Mouse (Mus musculus) frontal cortex, adult (tissue): ENCODE data around the gene Ifrd2.
"Not testable (repeated sequence)": the region's sequence is repeated elsewhere in the genome, so short reads cannot be mapped to it uniquely, and the experiment has no call there.

Source experiments
- ATAC-seq: cut with Nextera tagmentation; 2 replicates; pipeline ENCODE4 v1.9.2; 2017; ENCODE audit warnings: mild to moderate bottlenecking, moderate library complexity, mixed read lengths; ENCODE audit not compliant: low TSS enrichment

Gene Ifrd2

DNA sequence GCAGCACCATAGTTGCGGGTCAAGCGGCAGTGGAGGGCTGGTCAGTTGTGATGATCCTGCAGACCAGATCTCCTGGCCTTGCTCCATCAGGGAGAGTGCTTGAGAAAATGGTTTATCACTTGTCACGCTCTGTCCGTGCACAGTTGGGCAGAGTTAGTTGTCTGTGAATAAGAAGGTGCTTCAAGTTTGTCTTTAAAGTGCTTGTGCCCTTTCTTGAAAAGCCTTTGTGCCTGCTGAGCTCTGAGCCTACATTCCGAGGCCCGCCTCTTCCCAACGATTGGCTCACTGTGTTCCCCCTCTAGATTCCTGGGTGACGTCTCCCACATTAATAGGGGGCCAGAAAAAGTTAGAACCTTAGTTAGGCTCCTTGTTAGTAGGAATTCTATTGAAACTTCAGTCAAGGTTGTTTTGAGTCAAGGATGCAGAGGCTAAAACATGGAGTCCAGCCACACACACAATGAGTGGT is 35.5 kb upstream of the Ifrd2 start:
- ATAC-seq = no peak

DNA sequence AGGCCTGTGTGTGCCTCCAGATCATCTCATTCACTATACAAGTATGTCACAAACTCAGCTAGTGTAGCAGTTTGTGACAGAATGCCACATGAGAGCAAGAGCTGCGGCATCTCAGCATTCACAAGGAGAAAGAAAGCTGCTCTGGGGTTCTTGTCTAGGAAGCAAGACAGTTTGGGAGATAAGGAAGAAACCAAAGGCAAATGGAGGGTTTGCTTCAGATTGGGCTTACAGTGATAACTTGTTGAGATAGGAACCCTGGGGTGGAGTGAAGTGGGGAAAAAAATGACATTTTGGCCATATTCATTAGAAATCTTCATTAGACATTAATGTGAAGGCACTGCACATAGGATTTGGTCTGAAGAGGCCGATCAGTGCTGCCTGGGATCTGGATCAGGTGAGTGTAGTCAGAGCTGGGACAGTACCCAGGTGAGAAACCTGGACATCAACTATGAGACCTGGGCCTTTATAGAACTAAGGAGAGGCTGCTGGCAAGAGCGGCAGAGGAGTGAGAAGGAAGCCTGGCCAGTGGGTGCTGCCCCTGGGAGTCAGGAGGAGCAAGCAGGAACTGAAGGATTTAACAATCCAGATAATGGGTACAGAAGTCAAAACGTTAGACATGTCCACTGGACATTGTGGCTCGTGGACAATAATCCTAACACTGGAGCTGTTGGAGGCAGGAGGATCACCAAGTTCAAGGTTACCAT is 34.6 kb upstream of the Ifrd2 start:
- ATAC-seq = no peak

DNA sequence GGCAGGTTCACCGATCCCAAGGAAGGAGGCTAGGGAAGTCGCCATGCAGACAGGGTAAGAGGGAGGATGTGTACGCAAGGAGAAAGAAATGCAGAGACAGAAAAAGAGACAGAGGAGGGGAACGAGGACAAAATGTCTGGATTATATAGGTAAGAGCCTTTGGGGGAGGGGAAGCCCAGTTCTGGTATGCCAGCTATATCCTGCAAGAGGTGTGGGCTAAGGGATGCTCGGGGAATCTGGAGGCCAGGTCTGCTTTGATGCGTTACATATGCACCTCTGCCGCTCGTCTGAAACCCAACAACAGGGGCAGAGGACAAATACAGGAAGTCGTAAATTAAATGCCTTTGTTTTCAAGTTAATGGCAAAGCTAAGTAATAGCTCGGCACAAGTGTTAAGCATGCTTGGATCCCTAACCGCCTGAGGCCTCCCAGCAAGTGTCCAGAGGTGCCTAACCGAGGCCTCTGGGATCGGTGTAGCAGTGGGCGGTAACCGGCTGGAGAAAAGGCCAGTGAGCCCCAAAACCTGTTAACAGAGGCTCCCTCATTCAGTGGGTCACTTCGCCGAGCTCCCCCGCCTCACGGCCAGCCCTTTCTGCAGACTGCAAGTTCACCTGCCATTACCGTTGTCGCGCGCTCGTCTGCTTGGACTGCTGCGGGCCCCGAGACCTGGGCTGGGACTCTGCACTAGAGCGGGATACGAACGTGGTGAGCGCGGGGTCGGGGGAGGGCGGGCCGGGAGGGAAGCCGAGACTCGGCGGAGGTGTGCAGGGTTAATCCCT is 33.7 kb upstream of the Ifrd2 start:
- ATAC-seq = peak; percentile 15; the same call in 1 of the 2 replicates

DNA sequence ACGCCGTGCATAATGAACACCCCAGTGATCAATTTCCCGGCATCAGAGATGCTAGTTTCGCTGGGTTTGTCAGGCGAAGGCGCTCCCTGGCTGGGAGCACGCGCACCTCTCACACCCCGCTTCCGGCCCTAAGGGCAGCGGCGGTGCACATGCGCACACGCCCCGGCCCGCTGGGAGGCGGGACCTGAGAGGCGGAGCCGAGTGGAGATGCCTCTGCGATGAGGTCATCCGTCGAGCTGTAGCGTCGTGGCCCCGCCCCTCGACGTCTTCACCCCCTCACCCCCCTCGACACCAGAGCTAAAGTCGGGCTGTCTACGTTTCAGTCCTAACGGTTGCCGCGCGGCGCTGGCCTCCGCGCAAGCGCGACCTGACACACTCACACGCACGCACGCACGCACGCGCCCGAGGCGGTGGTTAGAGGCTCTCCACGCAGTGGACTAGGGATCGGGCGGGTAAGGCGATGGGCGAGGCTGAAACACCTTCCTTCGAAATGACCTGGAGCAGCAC is 33.1 kb upstream of the Ifrd2 start:
- peak; percentile 85 for ATAC-seq

DNA sequence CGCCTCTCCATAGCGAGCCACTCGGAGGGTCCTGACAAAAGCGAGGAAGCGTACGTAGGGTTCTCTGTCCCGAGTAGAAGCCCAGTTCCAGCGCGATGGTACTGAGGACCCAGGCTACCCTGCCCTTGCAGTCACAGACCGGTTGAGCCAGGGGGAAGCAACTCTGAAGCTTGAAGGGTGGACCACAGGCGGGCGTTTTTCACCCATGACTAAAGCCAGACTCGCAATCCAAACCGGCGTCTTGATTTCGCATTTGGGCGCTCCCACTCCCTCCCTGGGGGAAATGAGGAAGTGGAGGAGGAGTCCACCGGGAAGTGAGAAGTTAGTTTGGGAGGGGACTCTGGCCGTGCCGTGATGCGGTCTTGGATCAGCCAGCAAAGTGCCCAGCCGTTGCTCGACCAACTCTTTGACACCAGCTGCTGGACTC is 32.4 kb upstream of the Ifrd2 start:
- ATAC-seq = no peak

DNA sequence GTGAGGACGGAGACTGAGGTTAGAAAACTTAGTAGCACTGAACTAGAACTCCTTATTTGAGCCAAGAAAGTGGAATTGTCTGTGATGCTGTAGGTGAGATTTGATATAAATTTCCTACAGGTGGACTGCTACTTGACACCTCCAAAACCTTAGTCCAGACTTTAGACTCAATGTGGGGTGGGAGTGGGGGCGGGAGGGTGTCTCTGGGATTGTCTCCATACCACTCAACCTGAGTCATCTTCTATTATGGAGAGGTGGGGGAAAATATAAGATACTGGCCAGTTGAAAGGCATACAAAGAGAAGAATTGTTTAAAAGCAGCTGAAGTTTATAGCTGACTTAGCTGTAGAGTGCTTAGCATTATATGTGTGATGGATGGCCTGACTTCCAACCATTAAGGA is 31.7 kb upstream of the Ifrd2 start:
- ATAC-seq = no peak

DNA sequence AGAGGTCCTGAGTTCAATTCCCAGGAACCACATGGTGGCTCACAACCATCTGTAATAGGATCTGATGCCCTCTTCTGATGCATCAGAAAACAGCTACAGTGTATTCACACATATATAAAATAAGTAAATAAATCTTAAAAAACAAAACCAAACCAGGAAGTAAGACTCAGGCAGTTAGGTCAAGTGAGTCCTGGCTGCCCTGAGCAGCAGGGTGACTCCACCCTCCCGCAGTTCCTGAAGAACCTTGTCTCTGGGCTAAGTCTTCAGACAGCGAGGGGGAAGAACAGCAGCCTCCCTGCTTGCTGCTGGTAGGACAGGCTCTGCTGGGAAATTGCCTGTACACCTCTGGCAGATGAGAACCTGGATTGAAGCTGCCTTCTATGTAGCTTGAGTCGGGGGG is 31.1 kb upstream of the Ifrd2 start:
- no peak for ATAC-seq

DNA sequence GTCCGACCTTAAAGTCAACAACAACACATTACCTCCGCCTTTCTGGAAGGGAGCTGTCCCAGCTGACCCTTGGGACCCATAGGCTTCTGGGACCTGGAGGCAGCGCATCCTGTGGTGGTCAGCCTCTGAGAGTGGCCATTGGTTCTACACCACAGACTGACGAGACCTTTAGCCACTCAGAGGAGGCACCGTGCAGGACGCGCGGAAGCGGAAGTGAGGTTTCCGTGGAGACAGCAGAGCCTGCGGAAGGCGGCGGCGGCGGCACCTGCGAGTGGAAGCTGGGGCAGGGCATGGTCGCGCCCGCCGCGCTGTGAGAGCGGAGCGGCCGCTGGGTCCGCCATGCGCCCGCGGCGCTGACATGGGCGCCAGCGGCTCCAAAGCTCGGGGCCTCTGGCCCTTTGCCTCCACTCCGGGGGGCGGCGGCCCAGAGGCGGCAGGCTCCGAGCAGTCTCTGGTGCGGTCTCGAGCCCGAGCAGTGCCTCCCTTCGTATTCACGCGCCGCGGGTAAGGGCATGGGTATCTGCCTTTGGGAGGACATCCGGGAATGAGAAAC is 24.3 kb upstream of the Ifrd2 start, which contains the start of gene Tusc2:
TSS of gene Tusc2 (plus strand) at position 227 of the 553 bp plus-strand sequence.
- peak; percentile 96 for ATAC-seq

DNA sequence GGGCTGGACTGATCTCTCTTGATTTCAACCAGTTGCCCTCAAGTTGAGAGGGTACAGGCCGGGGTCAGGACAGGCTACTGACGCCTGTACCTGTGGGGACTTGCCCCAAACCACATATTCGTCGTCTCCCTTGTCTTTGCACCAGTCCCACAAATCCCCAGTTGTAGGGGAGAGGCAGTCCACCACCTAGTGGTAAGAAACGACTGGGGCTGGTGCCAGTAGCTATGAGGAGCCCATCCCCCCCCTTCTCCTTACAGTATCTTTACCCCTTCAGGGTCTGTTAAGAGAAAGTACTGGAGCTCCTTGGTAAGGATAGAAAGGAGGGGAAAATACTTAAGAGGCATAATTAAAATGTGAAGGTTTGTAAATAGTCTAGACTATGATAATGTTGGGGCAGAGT is 21.9 kb upstream of the Ifrd2 start:
- ATAC-seq = not testable (repeated sequence)

DNA sequence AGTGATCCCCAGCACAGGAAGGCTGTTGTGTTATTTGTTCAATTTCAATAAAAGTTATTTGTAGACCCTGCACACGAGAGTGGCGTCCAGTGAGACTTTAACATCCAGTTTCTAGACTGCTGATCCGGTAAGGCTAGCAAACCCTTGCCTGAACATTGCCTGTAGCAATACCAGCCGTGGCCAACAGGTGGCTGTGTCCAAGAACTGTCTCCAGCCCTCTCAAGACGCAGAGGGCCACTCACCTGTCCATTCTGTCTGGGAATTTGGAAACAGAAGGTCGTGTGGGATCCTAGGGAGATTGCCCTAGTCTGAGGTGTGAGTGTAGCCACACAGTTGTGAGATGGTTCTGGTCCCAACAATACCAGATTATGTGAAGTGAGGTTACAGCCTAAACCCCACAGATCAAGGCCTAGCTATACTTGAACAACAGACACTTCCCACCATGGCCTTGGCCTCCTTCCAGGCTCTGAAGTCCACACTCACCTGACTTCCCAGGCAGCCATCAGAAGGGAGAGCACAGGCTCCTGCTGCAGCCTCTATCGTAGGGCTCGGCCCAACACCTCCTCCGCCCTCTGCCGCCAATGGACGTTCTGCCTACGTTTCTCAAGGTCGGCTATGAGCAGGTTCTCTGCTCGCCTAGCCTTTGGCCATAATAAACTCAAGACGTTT is 21.3 kb upstream of the Ifrd2 start:
- no peak for ATAC-seq

DNA sequence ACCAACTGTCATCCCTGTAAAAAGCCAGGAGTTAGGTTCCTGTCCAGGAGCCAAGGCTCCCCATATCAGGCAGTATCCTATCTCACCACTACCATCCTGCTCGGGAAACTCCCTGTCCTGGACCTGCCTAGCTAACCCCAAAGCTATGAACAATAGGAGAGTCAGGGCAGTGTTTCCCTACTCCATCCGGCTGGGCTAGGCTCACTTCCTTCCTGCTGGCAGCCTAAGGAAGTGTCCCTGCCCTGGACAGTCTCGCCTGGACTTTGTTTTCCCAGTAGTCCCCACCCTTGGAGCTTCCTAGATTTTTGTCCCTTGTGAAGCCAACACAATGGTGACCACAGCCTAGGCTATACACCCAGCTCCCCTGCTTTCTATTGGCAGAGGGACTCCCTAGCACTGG is 20.6 kb upstream of the Ifrd2 start:
- ATAC-seq = no peak

DNA sequence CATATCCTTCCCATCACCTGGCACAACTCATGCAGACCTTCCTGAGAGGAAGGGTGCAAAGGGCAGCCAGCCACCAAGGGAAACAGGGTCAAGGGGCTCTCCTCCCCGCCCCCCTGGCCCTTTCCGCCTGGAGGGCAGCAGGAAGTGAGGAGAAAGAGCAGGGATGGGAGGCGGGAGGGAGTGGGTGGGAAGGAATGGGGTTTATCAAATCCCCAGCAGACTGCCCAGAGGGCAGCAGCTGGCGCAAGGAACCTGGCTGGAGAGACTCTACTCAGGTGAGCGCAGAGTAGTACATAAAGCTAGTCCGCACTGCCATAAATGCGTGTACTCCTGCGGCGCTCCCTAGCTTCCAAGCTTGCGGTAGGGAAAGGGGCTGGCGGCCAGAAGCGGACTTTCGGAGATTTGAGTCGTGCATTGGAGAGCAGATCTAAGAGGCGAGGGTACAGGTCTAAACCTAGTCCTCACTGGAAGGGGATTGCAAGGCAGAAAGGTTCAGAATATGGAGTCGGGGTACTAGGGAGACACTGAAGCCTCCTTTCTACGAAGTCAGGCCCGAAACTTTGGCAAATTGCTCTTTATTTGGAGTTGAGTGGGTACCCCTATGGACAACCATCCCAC is 19.6 kb upstream of the Ifrd2 start, which contains the start of gene Hyal2:
TSS of gene Hyal2 (plus strand) at position 244 of the 618 bp plus-strand sequence.
- no peak for ATAC-seq

DNA sequence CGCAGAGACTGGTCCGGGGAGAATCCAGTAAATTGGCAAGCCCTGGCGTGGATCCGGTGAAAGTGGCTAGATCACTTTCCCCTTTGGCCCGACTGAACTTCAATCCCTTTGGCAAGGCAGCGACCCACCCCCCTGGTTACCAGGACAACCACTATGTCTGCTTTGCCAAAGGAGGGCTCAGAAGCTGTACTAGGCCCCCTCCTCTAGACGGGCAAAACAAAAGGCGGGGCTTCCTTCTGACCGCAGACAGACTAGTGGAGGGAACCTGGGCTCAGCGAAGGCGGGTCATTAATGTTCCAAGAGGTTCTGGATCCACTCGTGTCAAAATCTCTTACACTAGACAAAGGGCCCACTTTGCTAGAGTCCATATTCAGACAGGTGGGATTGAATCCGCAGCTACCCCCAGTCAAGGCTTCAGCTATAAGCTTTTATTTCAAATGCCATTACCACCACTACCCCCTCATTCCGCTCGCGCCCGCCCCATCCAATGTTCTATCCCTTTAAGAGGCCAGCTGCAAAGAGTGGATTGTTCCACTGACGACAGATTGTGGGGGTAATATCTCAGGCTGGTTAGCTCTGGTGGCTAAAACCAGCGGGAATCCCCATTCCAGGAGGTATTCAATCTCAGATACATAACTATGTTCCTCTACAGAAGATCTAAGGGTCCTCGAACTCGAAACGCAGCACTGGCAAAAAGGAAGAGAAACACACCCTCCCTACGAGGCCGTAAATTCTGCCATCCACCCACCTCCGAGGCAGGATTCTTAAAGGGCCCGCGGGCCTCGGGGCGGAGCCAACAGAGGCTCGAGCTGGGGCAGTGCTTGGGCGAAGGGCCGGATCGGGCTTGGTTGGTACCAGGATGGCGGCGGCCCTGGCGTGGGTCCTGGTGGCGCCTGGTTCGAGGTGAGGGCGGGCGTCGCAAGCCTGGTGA is 18.8 kb upstream of the Ifrd2 start:
- peak; percentile 77 for ATAC-seq

DNA sequence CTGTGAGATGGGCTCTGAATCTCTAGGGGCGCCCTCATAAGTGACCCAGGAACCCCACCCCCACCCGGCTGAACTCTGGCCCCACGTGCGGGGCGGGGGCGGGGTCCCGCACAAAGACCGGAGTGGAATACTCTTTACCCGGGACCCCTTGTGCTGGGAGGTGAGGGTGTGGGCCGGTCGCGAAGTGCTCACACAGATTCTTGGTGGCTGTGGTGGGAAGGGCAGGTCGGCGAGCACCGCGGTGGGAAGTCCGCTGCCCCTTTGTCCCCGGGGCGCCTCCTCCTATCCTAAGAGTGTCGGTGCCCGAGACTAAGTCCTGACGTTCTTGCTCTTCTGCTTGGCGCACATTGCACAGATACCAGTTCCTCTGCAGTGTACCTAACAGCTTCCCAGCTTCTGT is 18.2 kb upstream of the Ifrd2 start:
- ATAC-seq = 0 out of 2 replicates have a peak, but pooled peaks have one; percentile 1

DNA sequence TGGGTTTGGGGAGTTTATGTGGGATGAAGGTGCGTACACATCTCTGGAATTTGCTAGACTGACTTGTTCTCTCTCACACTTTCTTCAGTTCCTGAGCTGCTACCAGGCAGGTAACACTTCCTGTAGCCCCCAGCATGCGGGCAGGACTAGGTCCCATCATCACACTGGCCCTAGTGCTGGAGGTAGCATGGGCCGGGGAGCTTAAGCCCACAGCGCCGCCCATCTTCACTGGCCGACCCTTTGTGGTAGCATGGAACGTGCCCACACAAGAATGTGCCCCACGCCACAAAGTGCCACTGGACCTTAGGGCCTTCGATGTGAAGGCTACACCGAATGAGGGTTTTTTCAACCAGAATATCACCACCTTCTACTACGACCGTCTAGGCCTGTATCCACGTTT is 17.4 kb upstream of the Ifrd2 start:
- ATAC-seq = no peak

DNA sequence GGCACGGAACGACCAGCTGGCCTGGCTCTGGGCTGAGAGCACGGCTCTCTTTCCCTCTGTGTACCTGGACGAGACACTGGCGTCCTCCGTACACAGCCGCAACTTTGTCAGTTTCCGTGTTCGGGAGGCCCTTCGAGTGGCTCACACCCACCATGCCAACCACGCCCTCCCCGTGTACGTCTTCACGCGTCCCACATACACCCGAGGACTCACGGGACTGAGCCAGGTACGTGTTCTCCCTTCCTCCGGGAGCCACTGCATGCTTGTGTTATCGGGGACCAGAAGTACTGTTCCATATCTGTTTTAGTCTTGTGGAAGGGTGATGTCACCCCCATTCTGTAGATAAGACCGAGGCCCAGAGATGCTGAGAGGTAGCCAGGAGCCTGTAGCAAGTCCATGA is 16.6 kb upstream of the Ifrd2 start:
- no peak for ATAC-seq

DNA sequence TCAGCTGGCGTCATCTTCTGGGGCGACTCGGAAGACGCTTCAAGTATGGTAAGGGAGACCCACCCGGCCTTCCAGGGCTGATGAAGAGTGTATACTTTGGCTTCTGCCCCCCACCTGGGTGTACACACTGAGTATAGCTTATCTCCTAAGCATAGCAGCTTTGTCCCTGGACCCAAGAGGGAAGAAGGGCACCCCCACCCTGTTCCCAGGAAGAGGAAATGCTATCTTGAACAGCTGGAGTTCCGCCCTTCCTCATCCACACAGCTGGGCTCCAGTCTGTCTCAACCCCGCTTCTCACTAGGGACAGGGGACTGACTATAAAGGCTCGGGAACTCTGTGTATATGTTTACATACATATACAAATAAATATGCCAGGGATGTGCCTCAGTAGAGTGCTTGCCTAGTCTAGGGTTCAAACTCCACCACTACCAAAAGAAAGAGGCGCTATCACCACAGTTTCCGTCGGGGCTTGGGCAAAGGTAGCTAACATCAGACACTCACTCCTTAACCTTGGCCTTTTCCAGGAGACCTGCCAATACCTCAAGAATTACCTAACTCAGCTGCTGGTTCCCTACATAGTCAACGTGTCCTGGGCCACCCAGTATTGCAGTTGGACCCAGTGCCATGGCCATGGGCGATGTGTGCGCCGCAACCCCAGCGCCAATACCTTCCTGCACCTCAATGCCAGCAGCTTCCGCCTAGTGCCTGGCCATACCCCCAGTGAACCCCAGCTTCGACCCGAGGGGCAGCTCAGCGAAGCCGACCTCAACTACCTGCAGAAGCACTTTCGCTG is 15.7 kb upstream of the Ifrd2 start:
- ATAC-seq = no peak

DNA sequence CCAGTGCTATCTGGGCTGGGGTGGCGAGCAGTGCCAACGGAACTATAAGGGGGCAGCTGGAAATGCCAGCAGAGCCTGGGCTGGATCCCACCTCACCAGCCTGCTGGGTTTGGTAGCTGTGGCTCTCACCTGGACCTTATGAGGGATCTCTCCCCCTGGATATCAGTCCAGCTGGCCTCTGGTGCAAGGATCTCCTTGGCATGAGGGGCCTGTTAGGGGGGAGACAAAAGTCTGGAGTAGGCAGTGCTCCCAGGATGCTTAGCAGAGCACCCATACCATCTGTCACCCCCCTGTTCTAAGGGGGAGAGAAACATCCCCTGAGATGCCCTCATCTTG is 15.1 kb upstream of the Ifrd2 start:
- ATAC-seq = no peak

DNA sequence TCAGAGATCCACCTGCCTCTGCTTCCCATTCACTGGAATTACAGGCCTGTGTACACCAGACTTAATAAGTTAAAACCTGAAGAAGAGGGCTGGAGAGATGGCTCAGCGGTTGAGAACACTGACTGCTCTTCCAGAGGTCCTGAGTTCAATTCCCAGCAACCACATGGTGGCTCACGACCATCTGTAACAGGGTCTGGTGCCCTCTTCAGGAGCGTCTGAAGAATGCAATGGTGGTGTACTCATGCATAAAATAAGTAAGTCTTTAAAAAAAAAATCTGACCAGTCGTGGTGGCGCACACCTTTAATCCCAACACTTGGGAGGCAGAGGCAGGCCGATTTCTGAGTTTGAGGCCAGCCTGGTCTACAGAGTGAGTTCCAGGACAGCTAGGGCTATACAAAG is 13.7 kb upstream of the Ifrd2 start:
- ATAC-seq = not testable (repeated sequence)
